Mouse (Mus musculus) bone marrow, adult 2 months (tissue): ENCODE measurements around the gene Rfc2. TPM values are rescaled to one million over a fixed set of nuclear protein-coding genes. Genes with fewer than 3 reads are reported as not detected.

Experiments
- H3K27ac ChIP-seq: fragments of 200-500 bp; 2 replicates; pipeline ENCODE4 v1.5.1; 2012; ENCODE audit warnings: low read depth, mild to moderate bottlenecking, control low read depth, inconsistent platforms, low read length; ENCODE audit not compliant: control insufficient read depth, poor library complexity, insufficient read depth
- H3K4me1 ChIP-seq: fragments of 200-500 bp; 2 replicates; pipeline ENCODE4 v1.6.1; 2011; ENCODE audit warnings: low read length; ENCODE audit not compliant: control insufficient read depth, insufficient read depth
- H3K4me3 ChIP-seq: fragments of 200-500 bp; replicated peaks from 2 replicates; pipeline ENCODE3; 2011; ENCODE audit warnings: mild to moderate bottlenecking, low read depth, low read length, control low read depth; ENCODE audit not compliant: control insufficient read depth
- CTCF ChIP-seq: fragments of 200-500 bp; IDR thresholded peaks from 2 replicates; pipeline ENCODE4 v1.5.1; 2011; ENCODE audit warnings: low read length, control low read depth; ENCODE audit not compliant: control insufficient read depth, insufficient read depth
- POLR2A ChIP-seq: fragments of 200-500 bp; IDR thresholded peaks from 2 replicates; pipeline ENCODE4 v1.6.1; 2011; ENCODE audit warnings: low read depth, mild to moderate bottlenecking, control low read depth, low read length, borderline replicate concordance; ENCODE audit not compliant: control insufficient read depth
- WGBS: fragments of 180-500 bp; shearing (Covaris S2); methylation state at CpG from one replicate; pipeline ENCODE4 v1.1.7; 2018; 5-methylcytosine and 5-hydroxymethylcytosine counted together
- polyA plus RNA-seq: library from polyadenylated mRNA; stranded (reverse); fragments of >200 nt; gene quantifications from 2 replicates; pipeline ENCODE4 v1.2.4, GENCODE M21; 2011; ENCODE audit warnings: low replicate concordance; ENCODE audit not compliant: missing spikeins, insufficient read depth, insufficient read length

Rfc2 gene
- polyA plus RNA-seq, 1 experiment: 241 TPM

DNA sequence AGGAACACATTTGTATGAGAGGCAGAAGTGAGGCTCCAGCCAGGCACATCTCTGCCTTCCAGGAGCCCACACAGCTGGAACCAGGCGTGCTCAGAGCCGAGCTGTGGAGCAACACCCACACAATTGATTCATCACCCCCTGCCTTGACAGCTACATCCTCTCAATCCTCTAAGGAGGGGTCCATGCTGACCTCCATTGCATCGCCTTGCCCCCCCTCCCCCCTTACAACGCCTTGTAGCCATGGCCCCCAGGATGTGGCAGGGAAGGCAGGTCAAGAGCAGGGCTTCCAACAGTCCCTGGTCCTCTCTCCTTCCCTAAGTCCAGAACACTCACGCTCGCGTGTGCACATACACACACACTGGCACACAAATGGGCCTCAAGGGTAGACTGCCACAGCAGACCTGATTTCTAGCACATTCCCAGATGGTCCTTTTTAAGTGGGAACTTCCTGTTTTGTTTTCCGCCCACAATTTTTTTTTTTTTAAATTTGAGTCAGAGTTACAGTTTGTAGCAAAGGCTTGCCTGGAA is 12.1 kb upstream of the Rfc2 start:
- WGBS: 31% methylated on average over 8 of the region's 8 CpGs
- Histone ChIP-seq H3K4me1 (no peaks in the 10 kb centered on the region; the same call in 1 of the 2 replicates), H3K4me3 (no peak overlapping the region), H3K27ac (no peak overlapping the region)
- TF ChIP-seq POLR2A (no peak), CTCF (no peak)

DNA sequence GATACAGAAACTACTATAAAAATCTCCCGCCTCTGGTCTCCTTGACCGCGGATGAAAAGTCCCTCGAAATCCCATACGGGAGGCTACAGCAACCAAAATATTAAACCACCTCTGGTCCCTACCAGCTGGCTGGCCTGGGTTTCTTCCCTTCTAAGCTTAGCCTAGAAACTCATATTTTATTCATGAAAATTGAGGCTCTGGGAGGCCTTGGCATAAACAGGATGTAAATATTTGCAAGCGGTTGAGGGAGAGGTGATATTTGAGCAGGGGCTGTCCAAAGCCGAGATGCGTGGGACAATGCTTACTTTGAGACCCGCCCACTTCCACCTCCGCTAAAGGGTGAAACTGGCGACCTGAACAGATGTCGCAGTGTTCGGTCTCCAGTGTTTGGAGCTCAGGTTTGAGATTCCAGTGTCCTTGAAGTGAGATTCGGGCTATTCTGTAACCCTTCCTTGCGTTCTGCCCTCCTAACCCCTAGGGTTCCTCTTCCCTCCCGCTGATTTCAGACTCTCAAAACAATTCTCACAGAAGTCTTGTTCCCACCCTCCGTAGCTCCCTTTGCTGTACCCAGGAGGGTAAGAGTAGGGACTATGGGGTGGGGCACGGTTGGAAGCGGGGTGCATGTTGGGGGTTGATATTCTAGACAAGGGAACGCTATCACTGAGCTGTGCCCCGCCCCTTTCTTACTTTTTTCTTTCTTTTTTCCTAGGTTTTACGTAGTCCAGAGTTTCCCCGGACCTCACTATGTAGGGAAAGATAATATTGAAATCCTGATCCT is 9.2 kb upstream of the Rfc2 start:
- TF ChIP-seq CTCF (no peak), POLR2A (no peak)
- H3K27ac ChIP-seq: 0 out of 2 replicates have a peak overlapping the region, but pooled peaks have one; percentile 10
- under 1% methylated on average over 23 of the region's 23 CpGs for WGBS
- H3K4me1 ChIP-seq: no peaks in the 10 kb centered on the region; the same call in 1 of the 2 replicates
- H3K4me3 ChIP-seq: peak overlapping the region; percentile 61

DNA sequence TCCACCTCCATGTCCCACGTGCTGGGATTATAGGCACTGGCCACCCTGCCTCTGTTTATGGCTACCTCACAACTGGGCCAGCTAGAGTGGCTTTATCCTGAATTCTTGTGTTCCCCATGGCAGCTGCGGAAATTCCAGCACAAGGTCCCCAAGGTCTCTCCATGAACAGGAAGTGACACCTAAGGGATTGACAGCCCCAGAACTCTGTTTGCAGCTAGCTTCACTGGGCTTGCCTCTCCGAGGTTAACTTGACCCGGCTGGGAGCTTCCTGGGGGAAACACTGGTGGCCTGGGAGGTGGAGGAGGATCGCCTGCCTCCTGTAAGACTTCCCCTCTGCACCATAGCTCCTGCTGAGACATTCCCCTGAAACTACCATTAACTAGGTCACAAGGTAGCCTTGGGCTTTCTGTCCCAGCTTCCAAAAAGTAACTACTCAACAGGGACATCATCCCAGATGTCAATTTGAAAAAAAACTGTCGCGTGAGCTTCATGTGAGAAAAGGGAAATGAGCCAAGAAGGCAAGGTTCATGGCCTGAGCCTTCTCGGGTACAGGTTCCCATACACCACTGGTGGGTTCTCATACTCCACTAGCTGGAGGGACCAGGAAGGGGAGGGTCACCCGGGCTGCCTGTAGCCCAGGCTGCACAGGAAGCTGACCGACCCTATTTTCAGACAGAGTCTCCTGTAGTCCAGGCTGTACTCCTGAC is 8.5 kb upstream of the Rfc2 start:
- TF ChIP-seq CTCF: no peak
- no peak for TF ChIP-seq POLR2A
- no peaks in the 10 kb centered on the region; the same call in 1 of the 2 replicates for H3K4me1 ChIP-seq
- WGBS: 15% methylated on average over 10 of the region's 10 CpGs
- peak overlapping the region; percentile 10 for H3K4me3 ChIP-seq
- no peak overlapping the region for H3K27ac ChIP-seq

DNA sequence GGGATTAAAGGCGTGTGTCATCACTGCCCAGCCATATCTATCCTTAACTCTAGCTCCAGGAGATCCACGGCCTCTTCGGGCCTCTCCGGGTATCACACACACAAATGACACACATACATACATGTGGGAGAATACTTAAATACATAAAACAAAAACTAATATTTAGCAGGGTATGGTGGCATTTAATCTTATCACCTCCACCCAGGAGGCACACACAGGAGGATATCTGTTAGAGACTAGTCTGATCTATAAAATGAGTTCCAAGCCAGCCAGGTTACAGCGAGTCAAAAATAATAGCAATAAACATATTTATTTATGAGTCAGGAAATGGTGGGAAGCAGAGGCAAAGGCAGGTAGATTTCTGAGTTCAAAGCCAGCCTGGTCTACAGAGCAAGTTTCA is 5.3 kb upstream of the Rfc2 start:
- Histone ChIP-seq H3K4me3 (no peak overlapping the region), H3K27ac (no peak overlapping the region), H3K4me1 (no peaks in the 10 kb centered on the region; the same call in 1 of the 2 replicates)
- TF ChIP-seq CTCF: no peak
- no peak for TF ChIP-seq POLR2A
- WGBS: 82% methylated on average over 5 of the region's 5 CpGs

DNA sequence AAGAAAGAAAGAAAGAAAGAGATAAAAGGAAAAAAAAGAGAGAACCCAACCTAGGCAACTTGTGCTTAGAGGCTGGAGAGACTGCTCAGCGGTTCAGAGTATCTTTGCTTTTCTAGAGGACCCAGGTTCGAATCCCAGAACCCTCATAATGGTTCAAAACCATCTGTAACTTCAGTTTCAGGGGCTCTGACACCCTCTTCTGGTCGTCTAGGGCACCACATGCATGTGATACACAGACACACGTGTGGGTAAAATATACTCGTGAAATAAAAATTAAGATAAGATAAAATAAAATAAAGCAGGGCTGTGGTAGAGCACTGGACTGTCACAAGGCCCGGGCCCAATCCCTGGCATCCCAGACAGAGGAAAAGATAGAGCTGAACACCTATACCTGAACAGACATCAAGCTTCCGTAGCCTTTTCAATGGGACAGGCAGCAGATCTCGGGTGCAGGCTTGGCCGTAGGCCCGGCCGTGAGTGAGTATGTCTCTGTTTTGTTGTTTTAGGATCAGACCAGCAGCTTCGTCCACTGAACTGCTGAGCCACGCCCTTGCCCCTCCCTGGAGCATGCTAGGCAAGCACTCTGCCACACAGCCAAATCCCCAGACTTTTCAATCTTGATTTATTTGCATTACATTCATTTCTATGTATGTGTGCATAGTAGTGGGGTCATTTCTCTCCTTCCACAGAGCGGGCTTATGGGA is 4.5 kb upstream of the Rfc2 start:
- WGBS: 79% methylated on average over 14 of the region's 14 CpGs
- TF ChIP-seq POLR2A (no peak), CTCF (no peak)
- Histone ChIP-seq H3K4me1 (no peaks in the 10 kb centered on the region; the same call in 1 of the 2 replicates), H3K27ac (no peak overlapping the region), H3K4me3 (no peak overlapping the region)

DNA sequence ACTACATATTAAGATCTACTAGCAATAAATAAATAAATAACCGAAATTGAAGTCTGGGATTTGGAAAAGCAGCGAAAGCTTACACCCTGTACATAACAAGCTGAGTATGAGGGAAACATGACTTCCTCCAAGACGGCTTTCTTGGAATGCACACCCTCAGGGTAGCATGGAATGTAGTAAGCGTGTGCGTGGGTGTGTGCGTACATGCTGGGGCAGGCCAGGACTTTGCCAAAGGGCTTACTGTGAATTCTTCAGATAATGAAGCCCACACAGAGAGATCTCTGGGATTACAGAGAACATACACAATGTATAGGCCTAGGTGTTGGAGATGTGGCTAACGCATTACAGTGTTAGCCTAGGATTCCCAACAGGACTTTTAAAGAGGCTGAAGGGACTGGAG is 3.6 kb upstream of the Rfc2 start:
- H3K4me1 ChIP-seq: no peaks in the 10 kb centered on the region; the same call in 1 of the 2 replicates
- 91% methylated on average over 7 of the region's 7 CpGs for WGBS

DNA sequence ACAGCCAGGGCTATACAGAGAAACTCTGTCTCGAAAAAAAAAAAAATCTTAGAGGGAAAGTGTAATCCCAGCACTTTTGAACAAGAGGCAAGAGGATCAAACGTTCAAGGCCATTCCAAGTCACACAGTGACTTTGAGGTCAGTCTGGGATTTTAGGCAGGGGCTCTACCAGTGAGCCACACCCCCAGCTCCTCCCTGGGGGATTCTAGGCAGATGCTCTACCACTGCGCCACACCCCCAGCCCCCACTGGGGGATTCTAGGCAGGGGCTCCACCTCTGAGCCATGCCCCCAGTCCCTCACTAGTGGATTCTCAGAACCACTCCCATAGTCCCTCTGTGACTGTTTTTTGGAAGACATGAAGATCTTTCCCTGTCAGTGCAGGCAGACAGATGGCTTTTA is 2.0 kb upstream of the Rfc2 start:
- no peak for TF ChIP-seq CTCF
- no peak for TF ChIP-seq POLR2A
- Histone ChIP-seq H3K4me3 (no peak overlapping the region), H3K27ac (no peak overlapping the region), H3K4me1 (peaks cover 2% of the 10 kb centered on the region; the same call in 1 of the 2 replicates)
- WGBS: 70% methylated on average over 3 of the region's 3 CpGs

More for the DNA sequence above, 3.6 kb upstream of the Rfc2 start:
- Histone ChIP-seq H3K27ac (no peak overlapping the region), H3K4me3 (no peak overlapping the region)
- TF ChIP-seq POLR2A (no peak), CTCF (no peak)

DNA sequence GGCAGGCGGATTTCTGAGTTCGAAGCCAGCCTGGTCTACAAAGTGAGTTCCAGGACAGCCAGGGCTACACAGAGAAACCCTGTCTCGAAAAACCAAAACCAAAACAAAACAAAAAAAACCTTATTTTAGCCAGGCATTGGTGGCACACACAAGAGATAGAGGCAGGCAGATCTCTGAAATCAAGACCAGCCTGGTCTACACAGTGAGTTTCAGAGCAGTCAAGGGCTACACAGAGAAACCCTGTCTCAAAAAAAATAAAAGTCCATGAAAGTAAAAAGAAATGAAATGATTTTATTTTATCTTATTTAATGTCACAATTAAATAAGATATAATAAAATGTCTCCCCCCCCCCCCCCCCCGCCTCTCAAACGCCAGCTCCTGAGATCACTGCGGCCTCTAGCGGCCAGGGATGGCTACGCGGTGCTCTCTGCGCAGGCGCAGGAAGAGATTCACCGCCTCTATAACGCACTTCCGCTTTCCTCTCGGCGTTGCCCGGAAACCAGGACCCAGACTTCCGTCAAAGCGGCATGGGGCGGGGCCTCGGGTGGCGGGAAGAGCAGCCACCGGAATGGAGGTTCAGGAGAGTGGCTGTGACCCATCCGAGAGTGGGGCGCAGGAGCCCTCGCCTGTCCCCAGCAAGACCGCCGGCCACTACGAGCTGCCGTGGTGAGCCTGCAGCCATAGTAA is 1.2 kb downstream of the Rfc2 start:
- H3K4me3 ChIP-seq: peak overlapping the region; percentile 95
- WGBS: 7% methylated on average over 30 of the region's 30 CpGs
- peak overlapping the region; percentile 23; the same call in 1 of the 2 replicates for H3K27ac ChIP-seq
- TF ChIP-seq POLR2A (peak; percentile 85; the same call in 1 of the 2 replicates), CTCF (peak; percentile 70)
- peaks cover 2% of the 10 kb centered on the region; the same call in 1 of the 2 replicates for H3K4me1 ChIP-seq
